Mouse (Mus musculus) Patski (cell line): ENCODE results near the gene Gm5565. TPM values are rescaled to one million over a fixed set of nuclear protein-coding genes. Genes with fewer than 3 reads are reported as not detected.
A peak's percentile ranks its signal among the peaks of the same experiment; 100 is the strongest.
"Not testable (repeated sequence)": the region's sequence is repeated elsewhere in the genome, so short reads cannot be mapped to it uniquely, and the experiment has no call there.

ENCODE experiments used
- ATAC-seq: fragments of 100-300 bp; one replicate; pipeline ENCODE4 v1.8.0; 2021
- CTCF ChIA-PET: fragments of 350-600 bp; sonication (Branson Sonifier 250); formaldehyde crosslinking; loops from one replicate; lab custom pipeline; 2022; ENCODE audit warnings: inconsistent platforms; lab: Charles Lee
- POLR2A ChIA-PET: fragments of 350-600 bp; sonication (Branson Sonifier 250); formaldehyde crosslinking; loops from one replicate; lab custom pipeline; 2022; ENCODE audit warnings: antibody characterized with exemption, inconsistent platforms; lab: Charles Lee
- DNase-seq: peaks from one replicate; pipeline ENCODE4 v3.0.0-alpha.2; 2011; ENCODE audit warnings: low read depth, low spot score
- H3K27me3 ChIP-seq: fragments of 371-371 bp; one replicate; pipeline ENCODE4 v1.5.1; 2021
- CTCF ChIP-seq: fragments of 100-300 bp; IDR thresholded peaks from one replicate; pipeline ENCODE4 v1.5.1; 2021
- in situ Hi-C: fragments of 300-500 bp; cut with MboI; formaldehyde crosslinking; loops from 3 replicates; pipeline ENCODE4 v1.11.1; 2018; ENCODE audit warnings: low pct_unique_long_range_greater_than_20kb, mixed read lengths
- polyA plus RNA-seq: library from polyadenylated mRNA; unstranded; gene quantifications from one replicate; pipeline ENCODE4 v1.2.3, GENCODE M21; 2021

The Gm5565 gene
- polyA plus RNA-seq, 1 experiment from 2014 or later: not detected

GRCm38 (mm10) chr5:146188144-146188543 lies 27.8 kb upstream of the Gm5565 start:
- no peak for DNase-seq
- ChIA-PET POLR2A (no interaction called here), CTCF (interaction anchor here (0.7 to 1.2 kb wide), 4 partner anchors 79 to 123 kb away, joined by 3 to 5 read pairs (median 4); no protein-coding TSS in a partner anchor)

GRCm38 (mm10) chr5:146187441-146187840 lies 27.1 kb upstream of the Gm5565 start:
- CTCF ChIA-PET: interaction anchor here (1.2 kb wide), 2 partner anchors 110 to 124 kb away, joined by 3 to 5 read pairs; no protein-coding TSS in a partner anchor
- H3K27me3 ChIP-seq, ATAC-seq, POLR2A ChIA-PET, DNase-seq: not testable (repeated sequence)
- TF ChIP-seq CTCF: peak; percentile 70
- in situ Hi-C loops: loop anchor here (25.0 kb wide), 1 partner anchor 275 kb away; no protein-coding TSS in a partner anchor

More at GRCm38 (mm10) chr5:146188144-146188543, 27.8 kb upstream of the Gm5565 start:
- TF ChIP-seq CTCF: peak; percentile 44
- ATAC-seq: no peak
- H3K27me3 ChIP-seq: peaks cover 3% of the 10 kb centered on the region
- in situ Hi-C loops: loop anchor here (25.0 kb wide), 1 partner anchor 274 kb away; no protein-coding TSS in a partner anchor

- in situ Hi-C loops: loop anchor here (25.0 kb wide), 1 partner anchor 277 kb away; no protein-coding TSS in a partner anchor
- POLR2A ChIA-PET, DNase-seq, ATAC-seq, H3K27me3 ChIP-seq, CTCF ChIA-PET: not testable (repeated sequence)
These were observed 24.9 kb upstream of the Gm5565 start, which contains the start of gene 1700001J03Rik for GRCm38 (mm10) chr5:146185204-146185603. 1700001J03Rik (minus strand) TSS chr5:146185304.

- POLR2A ChIA-PET, ATAC-seq, in situ Hi-C loops, DNase-seq, H3K27me3 ChIP-seq, CTCF ChIA-PET: not testable (repeated sequence)
- peak; percentile 55 for TF ChIP-seq CTCF
These were observed 12.4 kb upstream of the Gm5565 start for GRCm38 (mm10) chr5:146172744-146173143.

- H3K27me3 ChIP-seq, ATAC-seq, in situ Hi-C loops, DNase-seq, POLR2A ChIA-PET, CTCF ChIA-PET: not testable (repeated sequence)
These were observed 10.3 kb upstream of the Gm5565 start, which contains the start of gene Gm6309 for GRCm38 (mm10) chr5:146170621-146171020. Gm6309 (minus strand) TSS chr5:146170721.

GRCm38 (mm10) chr5:146158326-146158725 lies 2.0 kb downstream of the Gm5565 start:
- DNase-seq, CTCF ChIA-PET, in situ Hi-C loops, ATAC-seq, POLR2A ChIA-PET, H3K27me3 ChIP-seq: not testable (repeated sequence)

GRCm38 (mm10) chr5:146150454-146150853 lies 9.9 kb downstream of the Gm5565 start:
- ATAC-seq (no peak), DNase-seq (no peak)
- no peak for TF ChIP-seq CTCF
- ChIA-PET CTCF (no interaction called here), POLR2A (no interaction called here)
- peaks cover 6% of the 10 kb centered on the region for H3K27me3 ChIP-seq
- in situ Hi-C loops: no loop called here

GRCm38 (mm10) chr5:146147903-146148302 lies 12.4 kb downstream of the Gm5565 start:
- DNase-seq: no peak
- ChIA-PET POLR2A (no interaction called here), CTCF (no interaction called here)
- H3K27me3 ChIP-seq: peaks cover 6% of the 10 kb centered on the region
- in situ Hi-C loops: loop anchor here (5.0 kb wide), 1 partner anchor 419 kb away; no protein-coding TSS in a partner anchor
- peak; percentile 48 for TF ChIP-seq CTCF
- ATAC-seq: no peak

Other genes starting within 250 kb of the Gm5565 start
- not detected for gene Cyp3a25, start 150.9 kb downstream of the Gm5565 start, polyA plus RNA-seq
- not detected for gene Cyp3a59, start 81.3 kb downstream of the Gm5565 start, polyA plus RNA-seq
- gene Gm6309, start 10.2 kb upstream of the Gm5565 start, polyA plus RNA-seq: not detected
- not detected for gene 1700001J03Rik, start 24.8 kb upstream of the Gm5565 start, polyA plus RNA-seq
- gene Rnf6, start 61.0 kb upstream of the Gm5565 start, polyA plus RNA-seq: 82.9 TPM
- 44.3 TPM for gene Cdk8, start 70.7 kb upstream of the Gm5565 start, polyA plus RNA-seq
- 19.0 TPM for gene Wasf3, start 224.4 kb upstream of the Gm5565 start, polyA plus RNA-seq